Mouse (Mus musculus): Measurements from ENCODE around the gene Taf3.

The Taf3 gene

DNA sequence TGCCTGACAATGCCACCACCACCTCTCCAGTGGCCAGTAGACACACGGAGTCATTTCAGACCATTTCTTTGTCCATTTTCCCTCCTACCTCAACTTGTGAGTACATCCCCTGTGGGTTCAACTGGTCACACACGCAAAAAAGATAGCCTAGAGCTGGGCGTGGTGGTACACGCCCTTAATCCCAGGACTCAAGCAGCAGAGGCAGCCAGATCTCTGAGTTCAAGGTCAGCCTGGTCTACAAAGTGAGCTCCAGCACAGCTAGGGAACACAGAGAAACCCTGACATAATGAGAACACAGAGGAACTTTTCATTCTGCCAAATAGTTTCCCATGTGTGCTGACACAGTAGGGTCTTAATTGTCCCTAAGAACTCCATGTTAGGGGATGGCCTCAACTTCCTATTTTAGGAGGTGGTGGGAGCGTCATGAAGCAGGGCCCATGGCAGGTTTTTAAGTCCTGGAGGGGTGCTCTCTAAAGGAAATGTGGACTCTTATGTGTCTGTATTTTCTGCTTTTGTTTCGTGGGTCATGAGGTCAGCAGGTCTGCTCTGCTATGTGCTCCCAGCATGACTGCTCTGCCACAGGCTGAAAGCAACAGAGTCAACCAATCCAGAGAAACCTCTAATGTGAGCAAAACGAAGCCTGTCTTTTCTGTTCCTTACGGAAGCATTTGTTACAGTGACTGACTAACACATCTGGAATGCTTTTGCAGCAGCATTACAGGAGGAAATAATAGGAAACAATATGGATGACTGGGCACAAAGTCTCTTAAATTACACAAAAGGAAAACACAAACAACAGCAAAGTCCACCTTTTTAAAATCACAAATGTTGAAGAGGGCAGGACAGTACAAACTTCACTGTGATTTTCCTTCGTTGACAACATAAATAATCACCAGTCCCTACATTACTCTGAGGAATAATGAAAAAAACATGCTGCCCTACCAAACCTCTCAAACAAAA lies 92.5 kb downstream of the Taf3 start:
- DNase-seq = no peak

DNA sequence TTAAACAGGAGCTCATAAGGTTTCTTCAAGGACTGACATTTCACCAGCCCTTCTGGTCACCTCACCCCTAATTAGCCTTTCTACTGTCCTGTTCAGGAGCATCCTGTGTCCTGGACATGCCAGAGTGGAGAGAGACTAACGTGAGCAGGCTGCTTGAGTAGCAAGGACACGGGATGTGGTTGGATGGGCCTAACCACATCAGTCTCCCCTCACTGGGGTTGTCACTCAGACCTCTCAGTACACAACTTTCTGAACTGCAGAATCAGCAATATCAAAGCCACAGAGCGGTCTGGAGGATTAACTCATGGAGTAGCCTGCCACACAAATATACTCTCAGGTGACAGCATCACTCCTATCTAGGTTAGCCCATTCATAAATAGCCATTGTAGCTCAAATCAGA lies 101.7 kb downstream of the Taf3 start:
- no peak for DNase-seq

DNA sequence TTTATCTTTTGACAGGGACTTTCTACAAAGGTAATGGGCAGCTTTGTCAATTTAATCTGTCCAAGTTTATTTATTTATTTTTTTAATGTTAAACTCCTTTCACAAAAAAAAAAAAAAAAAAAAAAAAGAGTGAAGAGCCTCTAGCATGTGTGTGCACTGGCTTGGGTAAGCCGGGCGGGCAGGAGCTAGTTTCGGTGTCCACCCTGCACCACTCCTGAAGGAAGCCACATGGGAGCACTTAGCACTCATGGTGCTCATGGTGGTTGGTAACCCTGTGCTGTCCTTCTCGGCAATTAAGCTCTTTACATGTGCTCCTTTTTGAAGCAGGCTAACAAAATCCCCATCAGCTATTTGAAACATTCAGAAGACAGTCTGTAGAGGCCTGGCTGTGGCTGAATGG lies 102.8 kb downstream of the Taf3 start:
- DNase-seq = no peak

DNA sequence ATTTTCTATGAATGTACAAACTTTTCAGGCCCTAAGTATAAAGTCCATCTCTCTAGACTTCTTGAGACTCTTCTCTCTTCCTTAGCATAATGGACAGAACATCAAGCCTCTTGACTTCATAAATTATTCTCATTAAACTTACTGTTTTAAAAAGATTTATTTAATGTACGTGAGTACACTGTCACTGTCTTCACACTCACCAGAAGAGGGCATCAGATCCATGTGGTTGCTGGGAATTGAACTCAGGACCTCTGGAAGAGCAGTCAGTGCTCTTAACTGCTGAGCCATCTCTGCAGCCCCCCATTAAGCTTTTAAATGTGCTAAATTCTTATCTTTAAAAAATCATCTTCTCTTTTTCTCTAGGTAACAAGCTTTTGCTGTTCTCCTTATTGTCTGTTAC lies 105.4 kb downstream of the Taf3 start:
- DNase-seq = no peak

DNA sequence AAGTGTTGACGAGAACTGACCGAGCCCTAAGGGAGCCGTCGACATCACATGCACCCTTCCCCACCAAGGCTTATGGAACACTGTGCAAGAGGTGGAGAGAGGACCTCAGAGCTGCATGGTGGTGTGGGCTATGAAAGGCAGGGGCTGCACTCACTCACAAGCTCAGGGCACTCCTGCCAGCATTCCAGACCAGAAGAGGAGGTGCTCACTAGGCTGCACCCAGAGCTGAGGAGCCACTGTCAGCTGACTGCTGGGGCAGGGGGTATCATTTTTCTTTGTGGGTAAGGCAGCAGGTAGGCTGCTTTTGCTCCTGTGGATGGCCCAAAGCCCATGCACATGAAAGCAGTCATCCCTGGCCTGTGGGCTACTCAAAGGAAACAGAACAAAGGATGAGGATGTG lies 109.1 kb downstream of the Taf3 start:
- no peak for DNase-seq

DNA sequence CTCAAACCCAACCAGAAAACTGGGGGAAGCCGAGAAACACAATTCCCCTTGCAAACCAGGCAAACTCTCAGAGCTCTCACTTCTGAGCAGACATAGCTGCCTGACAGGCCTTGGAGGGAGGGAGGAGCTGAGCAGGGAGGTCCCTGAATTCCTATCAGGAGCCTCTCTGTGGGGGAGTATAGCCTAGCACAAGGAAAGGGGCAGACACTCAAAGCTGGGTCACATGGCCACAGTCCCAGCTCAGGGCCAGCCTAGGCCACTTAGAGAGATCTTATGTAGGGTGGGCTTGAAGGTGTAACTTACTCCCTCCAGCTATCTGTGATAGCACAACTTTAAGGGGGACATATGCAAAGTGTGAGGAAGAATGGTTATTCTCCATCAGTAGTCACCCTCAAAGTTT lies 112.4 kb downstream of the Taf3 start:
- no peak for DNase-seq

DNA sequence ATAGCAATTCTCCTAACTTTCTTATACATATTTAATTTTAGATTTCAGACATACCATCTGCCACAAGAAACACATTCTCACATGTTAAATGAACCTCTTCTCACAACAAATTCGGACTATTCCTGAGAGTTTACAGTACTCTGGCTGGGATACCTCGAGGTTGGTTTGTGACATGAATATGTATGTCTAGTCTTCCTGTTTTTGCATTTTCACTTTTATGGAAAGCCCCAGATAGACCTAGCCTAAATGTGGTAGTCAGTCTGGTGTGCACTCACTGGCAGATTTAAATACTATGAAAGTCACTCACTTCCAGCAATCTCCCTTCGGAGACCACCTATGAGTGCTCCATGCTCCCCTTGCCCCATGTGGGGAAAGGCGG lies 121.5 kb downstream of the Taf3 start:
- DNase-seq = no peak

DNA sequence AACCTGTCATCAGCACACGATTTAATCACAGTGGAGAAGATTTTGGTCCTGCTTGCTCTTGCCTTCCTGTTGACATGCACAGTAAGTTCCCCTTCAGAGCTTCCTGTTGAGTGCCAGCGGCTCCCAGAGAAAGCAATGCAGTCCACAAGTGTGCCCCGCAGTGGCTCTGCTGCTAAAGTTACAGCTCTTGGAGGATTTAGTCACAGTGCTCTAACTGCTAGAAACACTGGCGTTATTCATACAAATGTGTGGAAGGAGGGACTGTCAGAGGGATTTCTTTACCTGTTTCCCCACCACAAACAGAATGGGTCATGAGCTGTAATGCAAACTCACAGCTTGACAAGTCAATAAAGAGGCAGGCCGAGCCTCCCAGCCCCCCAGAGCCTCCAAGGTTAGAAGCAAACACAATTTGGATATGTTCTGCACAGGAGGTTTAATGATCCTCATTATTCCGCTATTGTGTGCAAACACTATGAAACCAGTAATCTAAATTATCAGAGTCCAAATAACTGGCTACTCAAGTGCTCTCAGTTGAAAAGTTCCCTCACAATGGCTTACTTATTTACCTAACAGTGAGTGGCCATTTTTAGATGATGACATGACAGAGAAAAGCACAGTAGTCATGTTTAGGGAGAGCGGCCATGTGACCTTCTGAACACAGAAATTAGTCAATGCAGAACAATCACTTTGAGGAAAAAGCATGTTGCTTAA lies 122.0 kb downstream of the Taf3 start:
- DNase-seq = no peak

DNA sequence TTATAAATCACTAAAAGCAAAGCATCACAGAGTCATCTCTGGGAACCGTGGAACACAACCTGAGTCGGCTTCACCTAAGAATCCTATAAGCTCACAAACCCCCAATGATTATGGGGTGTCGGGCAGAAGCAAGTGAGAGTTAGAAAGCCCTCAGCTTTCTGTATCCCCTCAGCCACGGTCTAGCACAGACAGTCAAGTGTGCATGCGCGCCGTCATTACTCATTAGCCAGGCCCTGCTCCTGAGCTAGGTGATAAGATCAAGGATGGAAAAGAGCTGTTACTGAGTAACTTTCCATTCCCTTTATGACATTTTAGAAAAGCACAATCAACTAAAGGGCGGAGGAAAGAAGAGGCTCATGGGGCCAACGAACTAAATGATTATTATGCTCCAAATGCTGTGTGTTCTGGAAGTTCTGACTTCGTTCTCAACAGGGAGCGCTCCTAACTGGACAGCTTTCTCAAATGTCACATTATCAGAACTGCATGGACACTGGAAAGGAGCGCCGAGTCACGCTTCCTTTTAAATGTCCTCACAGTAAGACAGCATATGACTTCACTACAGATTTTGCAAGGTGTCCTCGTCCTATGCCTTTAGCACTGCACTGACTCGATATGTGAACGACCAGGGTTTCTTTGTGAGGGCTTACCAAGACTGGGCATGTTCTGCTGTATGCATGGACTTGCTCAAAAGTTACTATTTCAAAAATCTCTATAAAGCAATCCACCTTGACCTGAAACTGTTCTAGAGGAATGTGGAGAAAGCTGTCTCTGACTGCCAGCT lies 129.5 kb downstream of the Taf3 start:
- no peak for DNase-seq

DNA sequence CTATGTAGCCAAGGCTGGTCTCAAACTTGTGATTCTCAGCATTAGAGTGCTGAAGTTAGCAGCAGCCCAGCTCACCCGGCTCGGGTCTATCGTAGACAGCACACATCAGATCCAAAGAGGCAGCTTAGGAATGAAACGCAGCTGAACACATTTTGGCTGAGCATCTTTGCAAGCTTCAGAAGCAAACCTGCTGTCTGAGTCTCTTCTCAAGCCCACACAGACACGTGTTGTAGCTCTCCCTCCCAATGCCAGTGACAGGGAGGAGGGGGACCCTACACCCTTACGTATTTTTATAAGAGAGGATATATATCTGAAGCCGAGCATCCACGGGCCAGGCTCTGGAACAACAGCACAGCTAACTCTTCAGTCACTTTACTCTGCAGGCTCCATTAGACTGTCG lies 130.8 kb downstream of the Taf3 start:
- no peak for DNase-seq

DNA sequence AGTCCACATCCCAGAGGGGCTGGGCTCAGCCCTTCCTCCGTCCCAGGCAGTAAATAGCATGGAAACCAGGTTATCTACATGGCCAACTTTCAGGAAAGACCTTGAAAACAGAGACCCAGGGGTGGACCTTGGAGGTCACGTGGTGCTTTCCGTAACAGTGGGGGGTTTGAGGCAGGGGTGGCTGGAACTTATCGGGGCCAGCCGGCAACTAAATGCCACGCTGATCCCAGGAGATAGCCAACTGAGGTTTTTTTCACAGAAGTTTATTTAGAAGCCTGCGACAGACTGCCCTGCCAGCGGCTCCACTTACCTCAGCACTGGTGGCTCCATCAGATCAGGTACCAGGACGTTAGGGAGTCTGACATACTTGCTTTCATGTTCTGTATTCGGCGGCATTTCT lies 142.4 kb downstream of the Taf3 start:
- DNase-seq = no peak

DNA sequence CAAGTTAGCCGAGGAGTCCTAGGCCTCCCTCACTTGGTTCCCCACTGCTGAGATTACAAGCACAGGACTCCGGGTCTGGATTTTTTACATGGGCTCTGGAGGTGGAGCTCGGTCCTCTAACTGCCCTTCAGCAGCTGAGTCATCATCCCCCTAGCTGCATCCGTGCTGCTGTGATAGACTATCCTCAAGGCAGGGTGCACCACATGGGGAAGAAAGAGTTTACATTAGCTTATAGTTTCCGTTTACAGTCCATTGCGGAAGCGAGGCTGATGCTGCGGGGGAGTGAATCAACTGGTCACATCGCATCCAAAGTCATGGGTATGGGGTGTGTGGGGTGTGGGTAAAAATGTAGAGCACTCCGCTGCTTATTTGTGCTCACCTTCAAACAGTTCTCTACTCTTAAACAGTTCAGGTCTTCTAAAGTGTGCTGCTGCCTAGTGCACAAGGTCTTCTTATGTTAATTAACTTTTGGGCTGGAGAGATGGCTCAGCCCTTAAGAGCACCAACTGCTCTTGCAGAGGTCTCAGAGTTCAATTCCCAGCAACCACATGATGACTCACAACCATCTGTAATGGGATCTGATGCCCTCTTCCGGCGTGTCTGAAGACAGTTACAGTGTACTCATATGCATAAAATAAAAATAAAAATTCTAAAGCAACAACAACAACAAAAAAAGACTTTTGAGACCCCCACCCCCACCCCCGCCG lies 144.4 kb downstream of the Taf3 start:
- DNase-seq = no peak

DNA sequence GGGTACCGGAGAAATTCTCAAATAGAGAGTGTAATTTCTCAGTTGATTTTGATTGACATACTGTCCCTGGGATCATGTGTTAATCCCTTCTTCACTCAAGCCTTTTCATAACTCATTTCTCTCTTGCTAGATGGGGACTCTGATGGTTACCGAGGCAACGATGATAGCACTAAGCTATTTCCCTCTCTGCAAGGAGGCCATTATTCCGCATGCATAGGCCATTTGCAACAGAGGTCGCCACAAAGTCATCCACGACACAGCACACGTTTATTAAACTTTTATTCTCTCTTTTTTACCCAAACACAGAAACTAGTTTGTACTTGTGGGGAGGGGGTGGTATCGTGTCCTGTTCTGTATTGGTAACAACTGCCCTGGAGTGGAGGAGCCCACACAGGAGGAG lies 150.6 kb downstream of the Taf3 start:
- DNase-seq = no peak

DNA sequence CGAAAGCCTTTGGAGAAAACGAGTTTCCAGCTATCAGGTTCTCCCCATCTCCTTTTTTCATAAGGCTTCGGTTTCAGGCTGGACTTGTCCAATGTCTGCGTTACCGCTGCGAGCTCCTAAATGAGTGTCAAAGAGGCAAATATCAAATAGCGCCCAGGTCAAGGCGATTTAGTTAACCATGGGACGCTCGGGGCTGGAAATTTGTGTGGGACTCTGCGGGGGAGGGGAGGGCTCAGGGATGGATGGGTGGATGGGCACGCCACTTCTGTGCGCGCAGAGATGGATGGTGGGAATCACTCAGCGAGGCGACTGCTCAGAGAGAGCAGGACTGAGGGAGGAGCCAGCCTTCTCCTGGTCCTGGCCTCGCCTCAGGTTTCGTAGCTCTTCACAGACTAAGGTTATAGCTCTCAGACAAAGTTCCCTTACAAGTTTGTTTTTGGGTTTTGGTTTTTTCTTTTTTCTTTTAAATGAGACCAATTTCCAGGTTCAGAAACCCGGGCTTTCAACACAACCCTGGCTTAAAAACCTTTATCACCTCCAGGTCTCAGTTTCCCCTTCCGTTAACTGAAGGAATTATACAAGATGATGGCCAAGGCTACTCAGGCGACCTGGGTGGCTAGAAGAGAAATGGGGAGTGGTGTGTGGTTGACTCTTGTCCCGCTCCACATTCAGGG lies 152.2 kb downstream of the Taf3 start:
- DNase-seq = peak in 1 of 2 experiments; percentile 11

DNA sequence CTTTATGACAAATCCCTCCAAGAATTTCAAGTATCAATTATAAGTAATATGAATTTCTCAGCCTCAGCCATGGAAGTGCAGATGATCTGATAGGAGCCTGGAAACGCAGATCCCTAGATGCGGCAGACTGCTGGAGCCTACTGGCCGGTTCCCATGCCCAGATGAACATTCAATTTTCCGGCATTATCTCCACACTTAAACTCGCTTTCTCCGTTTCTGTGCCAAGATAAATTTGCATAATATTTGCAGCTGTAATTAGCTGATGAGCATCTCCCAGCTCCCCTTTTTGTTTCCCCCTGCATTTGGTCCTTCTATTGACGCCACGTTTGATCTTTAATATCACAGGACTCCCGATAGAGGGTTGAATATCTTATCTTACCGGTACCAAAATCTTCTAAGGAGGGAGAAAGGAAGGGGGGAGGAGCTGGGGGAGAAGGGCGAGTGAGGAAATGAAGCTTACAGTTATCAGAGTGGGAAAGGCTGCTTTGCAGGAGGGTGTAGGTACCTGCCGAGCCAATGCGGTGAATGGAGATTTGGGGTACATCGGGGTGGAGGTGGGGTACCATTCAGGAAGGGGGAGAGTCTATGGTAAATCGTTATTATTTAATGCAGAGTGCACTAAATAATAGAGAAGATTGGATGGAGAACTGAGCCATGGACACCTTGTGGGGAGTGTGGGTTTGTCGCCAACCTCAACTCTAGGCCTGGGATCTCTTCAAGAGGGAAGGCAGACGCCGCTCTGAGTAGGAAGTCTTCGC lies 153.4 kb downstream of the Taf3 start:
- DNase-seq = no peak

DNA sequence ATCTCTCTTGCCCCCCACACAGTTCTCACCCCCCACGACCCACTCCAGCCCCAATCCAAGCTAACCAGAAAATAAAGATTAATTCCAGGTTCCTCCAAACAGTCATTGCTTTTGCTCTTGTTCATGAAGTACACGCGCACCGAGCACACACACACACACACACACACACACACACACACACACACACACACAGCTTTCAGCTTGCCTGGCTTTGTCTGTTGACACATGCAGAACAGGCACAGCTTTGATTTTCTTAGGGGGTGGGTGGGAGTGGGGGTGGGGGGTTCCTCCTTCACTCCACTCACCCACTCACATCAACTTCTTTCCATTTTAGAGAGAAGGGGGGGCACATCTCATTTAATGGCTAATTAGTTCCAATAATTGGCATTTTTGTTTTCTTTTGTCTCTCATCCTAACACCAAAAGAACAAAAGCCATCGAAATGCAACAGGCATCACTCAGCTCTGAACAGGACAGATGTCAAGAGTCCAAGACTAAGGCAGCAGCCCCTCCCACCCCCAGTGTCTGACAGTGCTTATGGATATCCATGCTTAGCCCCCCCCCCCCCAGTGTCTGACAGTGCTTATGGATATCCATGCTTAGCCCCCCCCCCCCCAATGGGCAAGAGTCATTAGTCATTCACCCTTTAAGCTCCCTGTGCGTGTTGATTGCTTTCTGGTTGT lies 155.0 kb downstream of the Taf3 start:
- DNase-seq = no peak

DNA sequence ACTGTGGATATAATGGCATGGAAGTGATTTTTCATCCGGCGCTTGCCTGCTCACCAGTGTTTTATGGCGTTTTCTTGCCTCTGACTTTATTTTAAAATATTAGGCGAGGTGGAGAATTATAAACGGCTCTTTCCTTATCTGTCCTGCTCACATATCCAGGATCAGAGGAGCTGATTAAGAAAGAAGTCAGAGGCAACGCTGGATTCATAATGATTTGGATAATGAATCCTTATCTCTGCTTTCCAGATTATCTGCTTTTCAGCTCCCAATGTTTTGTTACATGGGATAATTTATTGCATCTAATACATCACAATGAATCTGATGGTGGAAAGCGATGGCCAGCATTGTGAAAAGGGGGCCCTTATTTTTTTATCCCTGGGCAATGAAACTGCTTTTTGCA lies 155.9 kb downstream of the Taf3 start:
- DNase-seq = peak in 1 of 2 experiments; percentile 15

DNA sequence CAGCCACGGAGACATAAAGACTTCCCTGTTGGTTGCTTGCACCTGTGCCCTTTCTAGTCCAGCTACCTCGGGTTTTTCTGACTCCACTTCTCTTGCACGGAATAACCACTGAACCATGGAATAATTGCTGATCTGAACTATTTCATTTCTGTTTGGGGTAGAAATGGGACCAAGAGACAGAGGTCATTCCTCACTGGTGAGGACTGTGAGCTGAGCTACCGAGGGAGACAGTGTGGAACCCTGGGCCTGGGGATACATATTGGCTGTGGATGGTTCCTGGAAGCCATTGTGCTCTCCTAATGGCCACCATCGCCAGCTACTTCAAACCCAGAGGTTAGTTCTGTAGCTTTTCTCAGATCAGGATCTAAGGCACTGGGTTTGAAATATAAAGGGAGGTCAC lies 157.5 kb downstream of the Taf3 start:
- DNase-seq = no peak

DNA sequence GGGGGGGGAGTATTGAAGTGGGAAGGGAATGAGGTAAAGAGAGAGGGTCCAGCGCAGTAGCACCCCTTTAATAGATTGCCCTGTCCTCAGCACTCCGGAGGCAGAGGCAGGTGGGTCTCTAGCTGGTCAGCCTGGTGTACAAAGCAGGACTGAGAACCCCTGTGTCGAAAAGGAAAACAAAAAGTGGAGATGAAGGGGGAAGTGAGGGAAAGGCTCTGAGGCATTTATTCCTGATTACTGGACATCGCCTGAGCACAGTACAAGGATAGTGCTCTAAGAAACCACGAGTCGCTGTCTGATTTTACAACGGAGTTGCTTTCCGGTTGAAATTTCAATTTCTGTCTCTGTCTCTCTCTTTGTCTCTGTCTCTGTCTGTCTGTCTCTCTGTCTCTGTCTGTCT lies 158.1 kb downstream of the Taf3 start:
- DNase-seq = no peak

DNA sequence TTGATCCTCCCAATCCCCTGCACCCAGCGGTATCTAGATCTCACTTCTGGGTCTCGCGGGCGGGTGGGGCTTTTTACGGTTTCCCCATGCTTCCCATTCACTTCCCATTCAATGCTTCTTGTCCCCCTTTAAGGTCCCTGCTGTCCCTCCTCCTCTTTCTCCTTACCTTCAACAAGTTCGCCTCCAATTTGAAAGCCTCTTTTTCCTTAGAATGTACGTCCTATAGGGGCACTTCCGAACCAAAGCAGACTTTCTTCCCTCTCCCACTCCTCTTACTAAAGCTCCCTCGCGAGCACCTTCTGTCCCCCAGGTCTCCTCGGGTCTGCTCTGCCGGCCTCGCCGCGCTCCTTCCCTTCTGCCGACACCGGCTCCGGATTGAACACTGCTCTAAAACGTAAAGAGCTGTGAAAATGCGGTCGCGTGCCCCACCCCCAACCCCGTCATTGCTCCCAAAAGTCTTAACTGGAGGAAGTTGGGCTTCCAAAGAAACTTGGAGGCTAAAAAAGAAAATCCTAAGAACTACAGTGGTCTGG lies 158.7 kb downstream of the Taf3 start, which contains the start of gene Gata3:
Gata3 (minus strand) TSS at position 384 of the 533 bp plus-strand sequence.
- DNase-seq = peak in 1 of 2 experiments; percentile 14

Measured in cerebellum, postnatal 14 days (tissue).